Mouse (Mus musculus) midbrain, embryonic 10.5 days (tissue): ENCODE results near the gene Smyd3. TPM values are rescaled to one million over a fixed set of nuclear protein-coding genes. Genes with fewer than 3 reads are reported as not detected.
"Not testable (repeated sequence)": the region's sequence is repeated elsewhere in the genome, so short reads cannot be mapped to it uniquely, and the experiment has no call there.

Experiments
- DNase-seq: peaks from one replicate; pipeline ENCODE4 v3.0.0-alpha.2; 2017; ENCODE audit warnings: low spot score
- H3K27ac ChIP-seq: fragments of 300-500 bp; sonication (generic); replicated peaks from 2 replicates; pipeline ENCODE4 v1.5.1; 2016; ENCODE audit warnings: mild to moderate bottlenecking
- H3K27me3 ChIP-seq: fragments of 300-500 bp; sonication (generic); 2 replicates; pipeline ENCODE4 v1.6.1; 2016; ENCODE audit warnings: low read depth, mild to moderate bottlenecking; ENCODE audit not compliant: poor library complexity, severe bottlenecking
- H3K36me3 ChIP-seq: fragments of 300-500 bp; sonication (generic); 2 replicates; pipeline ENCODE4 v1.6.1; 2016; ENCODE audit warnings: mild to moderate bottlenecking, moderate library complexity
- H3K4me1 ChIP-seq: fragments of 300-500 bp; sonication (generic); 2 replicates; pipeline ENCODE4 v1.6.1; 2016
- H3K4me3 ChIP-seq: fragments of 300-500 bp; sonication (generic); 2 replicates; pipeline ENCODE4 v1.5.1; 2016; ENCODE audit warnings: mild to moderate bottlenecking, moderate library complexity
- H3K9me3 ChIP-seq: fragments of 300-500 bp; sonication (generic); replicated peaks from 2 replicates; pipeline ENCODE4 v1.6.1; 2016; ENCODE audit warnings: mild to moderate bottlenecking
- WGBS: fragments of 180-500 bp; shearing (Covaris S2); methylation state at CpG from one replicate; pipeline ENCODE4 v1.1.7; 2016; 5-methylcytosine and 5-hydroxymethylcytosine counted together
- polyA plus RNA-seq: library from polyadenylated mRNA; unstranded; fragments of >200 nt; fragmentation: Nextera tagmentation; extraction: Ambion mirVana; gene quantifications from 2 replicates; pipeline ENCODE4 v1.2.1, GENCODE M21; 2016

The Smyd3 gene
- polyA plus RNA-seq, 1 experiment from 2014 or later: 15.3 TPM

DNA sequence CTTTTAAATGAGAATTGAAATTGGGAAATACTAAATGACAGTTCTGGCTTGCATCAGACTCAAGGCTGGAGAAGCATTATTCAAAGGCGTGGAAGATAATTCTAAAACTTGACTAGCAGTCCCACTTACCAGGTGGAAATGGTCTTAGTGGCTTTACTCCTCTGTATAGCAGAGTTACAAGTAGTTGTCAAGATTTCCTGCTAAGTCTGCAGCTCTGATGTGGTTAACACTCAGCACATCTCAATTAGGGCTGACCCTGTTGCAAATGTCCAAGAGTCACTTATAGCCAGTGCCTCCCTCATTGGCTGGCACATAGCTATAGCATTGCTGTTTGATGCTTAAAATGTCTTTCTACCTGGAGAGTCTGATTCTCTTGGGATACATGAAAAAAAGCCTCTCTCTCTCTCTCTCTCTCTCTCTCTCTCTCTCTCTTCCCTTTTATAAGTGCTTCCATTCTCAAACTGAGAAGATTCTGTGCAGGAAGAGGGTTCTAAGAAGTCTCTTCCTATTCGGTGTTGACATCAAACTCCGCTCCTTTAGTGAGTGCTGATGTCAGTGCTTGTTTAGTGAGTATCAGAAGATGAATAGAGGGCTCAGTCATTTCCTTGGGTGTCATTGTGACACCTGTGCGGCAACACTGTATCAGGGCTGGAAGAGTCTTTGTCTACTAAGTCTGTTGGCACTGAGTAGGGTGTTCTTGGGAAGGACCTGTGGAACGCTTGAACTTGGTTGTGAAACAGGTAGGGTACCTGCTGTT is 31.3 kb upstream of the Smyd3 start:
- Histone ChIP-seq H3K9me3 (no peaks in the 10 kb centered on the region), H3K4me3 (no peak overlapping the region), H3K36me3 (no peaks in the 10 kb centered on the region), H3K27ac (no peak overlapping the region), H3K4me1 (peaks cover 32% of the 10 kb centered on the region), H3K27me3 (no peaks in the 10 kb centered on the region)
- WGBS: 93% methylated on average over 5 of the region's 5 CpGs
- no peak for DNase-seq

DNA sequence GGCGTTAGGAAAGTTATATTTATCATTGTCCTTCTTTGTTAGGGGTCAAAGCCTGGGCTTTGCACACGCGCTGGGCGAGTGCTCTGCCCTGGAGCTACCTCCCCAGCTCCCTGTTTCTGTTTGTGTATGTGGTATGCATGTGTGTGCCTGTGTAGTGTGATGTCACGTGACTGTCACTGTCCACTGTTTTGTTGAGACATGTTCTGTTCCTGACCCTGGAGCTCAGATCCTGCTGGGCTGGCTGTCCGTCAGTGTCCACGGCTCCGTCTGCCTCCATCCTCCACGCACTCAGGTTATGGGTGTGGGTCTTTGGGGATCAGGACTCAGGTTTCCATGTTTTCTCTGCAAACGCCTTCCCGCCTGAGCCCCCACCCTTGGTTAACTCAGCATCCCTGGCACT is 30.4 kb upstream of the Smyd3 start:
- Histone ChIP-seq H3K27me3 (no peaks in the 10 kb centered on the region), H3K36me3 (no peaks in the 10 kb centered on the region), H3K27ac (no peak overlapping the region), H3K9me3 (no peaks in the 10 kb centered on the region), H3K4me3 (no peak overlapping the region), H3K4me1 (peaks cover 32% of the 10 kb centered on the region)
- 77% methylated on average over 11 of the region's 11 CpGs for WGBS
- DNase-seq: no peak

DNA sequence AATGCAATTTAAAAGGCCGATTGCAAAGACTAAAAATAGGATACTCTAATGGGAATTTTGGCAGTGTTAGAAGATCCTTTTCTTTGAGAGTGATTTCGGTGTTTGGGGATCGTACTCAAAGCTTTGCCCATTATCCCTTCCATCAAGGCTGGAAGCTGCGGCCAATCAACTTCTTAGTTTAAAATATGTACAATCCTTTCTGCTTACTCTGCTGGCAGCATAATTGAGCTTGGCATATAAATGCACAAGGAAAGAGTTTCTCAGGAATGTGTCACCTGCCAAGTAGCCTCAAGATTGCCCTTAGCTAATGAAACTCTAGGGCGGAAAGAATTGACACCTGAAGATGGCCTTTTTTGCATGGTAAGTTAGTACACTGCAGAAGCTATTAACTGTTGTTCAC is 29.3 kb upstream of the Smyd3 start:
- peaks cover 6% of the 10 kb centered on the region; the same call in 1 of the 2 replicates for H3K36me3 ChIP-seq
- no peaks in the 10 kb centered on the region for H3K27me3 ChIP-seq
- no peak for DNase-seq
- 25% methylated on average over 5 of the region's 5 CpGs for WGBS
- no peaks in the 10 kb centered on the region for H3K9me3 ChIP-seq
- peak overlapping the region; percentile 92 for H3K27ac ChIP-seq
- H3K4me3 ChIP-seq: peak overlapping the region; percentile 87
- peaks cover 26% of the 10 kb centered on the region for H3K4me1 ChIP-seq

DNA sequence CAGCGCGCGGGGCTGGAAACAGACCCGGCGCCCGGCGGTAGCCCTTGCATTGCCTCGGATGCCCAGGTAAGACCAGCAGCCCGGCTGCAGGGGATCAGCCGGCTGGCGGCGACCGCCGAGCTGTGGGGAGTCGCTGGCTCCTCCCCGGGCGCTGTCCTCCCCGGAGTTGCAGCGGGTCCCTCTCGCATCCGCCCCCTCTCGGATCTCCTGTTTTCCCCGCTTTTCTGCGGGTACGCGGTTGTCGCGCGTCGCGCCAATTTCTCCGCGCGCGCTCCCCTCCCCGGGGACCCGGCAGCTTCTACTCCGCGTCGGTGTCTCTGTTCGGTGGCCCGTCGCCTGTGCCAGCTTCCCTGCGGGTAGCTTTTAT is 28.7 kb upstream of the Smyd3 start:
- Histone ChIP-seq H3K27ac (peak overlapping the region; percentile 92), H3K9me3 (no peaks in the 10 kb centered on the region), H3K4me3 (peak overlapping the region; percentile 87), H3K27me3 (no peaks in the 10 kb centered on the region), H3K36me3 (peaks cover 6% of the 10 kb centered on the region; the same call in 1 of the 2 replicates), H3K4me1 (peaks cover 26% of the 10 kb centered on the region)
- WGBS: under 1% methylated on average over 44 of the region's 44 CpGs
- no peak for DNase-seq

DNA sequence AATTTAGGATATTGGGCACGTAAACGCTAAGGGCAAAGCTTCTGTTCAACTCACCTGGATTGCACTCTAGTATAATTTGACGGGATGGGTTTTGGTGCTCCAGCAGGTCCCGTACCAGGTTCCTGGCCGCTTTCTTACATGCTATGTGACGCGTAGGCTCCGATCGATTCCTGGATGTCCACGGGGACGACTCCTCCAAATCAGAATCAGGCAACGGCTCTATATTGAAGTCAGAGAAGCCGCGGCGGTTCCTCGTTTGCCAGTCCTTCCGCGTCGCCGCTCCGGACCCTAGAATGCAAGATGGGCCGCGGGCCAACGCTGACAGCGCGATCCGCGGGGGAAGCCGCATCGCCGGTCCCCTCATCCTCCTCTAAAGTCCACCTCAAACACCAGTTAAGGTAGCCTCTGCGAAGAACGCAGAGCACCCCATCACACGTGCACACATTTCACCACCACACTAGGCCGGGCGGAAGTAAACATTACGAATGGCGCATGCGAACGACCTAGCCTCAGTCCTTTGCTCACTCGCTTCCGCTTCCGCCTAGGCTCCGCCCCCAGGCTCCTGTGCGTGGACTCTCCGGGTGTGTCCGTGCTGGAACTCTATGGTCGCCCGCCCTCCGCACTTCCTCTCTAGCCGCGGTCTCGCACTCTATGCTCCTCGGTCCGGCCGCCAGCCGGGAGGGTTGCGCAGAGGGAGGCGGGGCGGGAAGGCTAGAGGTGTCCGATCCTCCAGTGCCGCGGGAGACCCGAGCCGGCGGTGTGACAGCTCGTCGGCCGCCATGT is 28.1 kb upstream of the Smyd3 start, which contains the start of the genes Tfb2m and Cnst:
Gene Tfb2m, minus strand, starts transcription at position 500 of the 783 bp plus-strand sequence.
Gene Cnst, plus strand, starts transcription at position 603 of the 783 bp plus-strand sequence.
- Histone ChIP-seq H3K4me3 (peak within 1 kb of the TSS; percentile 87), H3K4me1 (peaks cover 26% of the 10 kb centered on the region), H3K27ac (peak within 1 kb of the TSS; percentile 92)
- not testable (repeated sequence) for H3K9me3 ChIP-seq, H3K27me3 ChIP-seq, H3K36me3 ChIP-seq
- DNase-seq: peak; percentile 99
- WGBS: under 1% methylated on average over 69 of the region's 69 CpGs

DNA sequence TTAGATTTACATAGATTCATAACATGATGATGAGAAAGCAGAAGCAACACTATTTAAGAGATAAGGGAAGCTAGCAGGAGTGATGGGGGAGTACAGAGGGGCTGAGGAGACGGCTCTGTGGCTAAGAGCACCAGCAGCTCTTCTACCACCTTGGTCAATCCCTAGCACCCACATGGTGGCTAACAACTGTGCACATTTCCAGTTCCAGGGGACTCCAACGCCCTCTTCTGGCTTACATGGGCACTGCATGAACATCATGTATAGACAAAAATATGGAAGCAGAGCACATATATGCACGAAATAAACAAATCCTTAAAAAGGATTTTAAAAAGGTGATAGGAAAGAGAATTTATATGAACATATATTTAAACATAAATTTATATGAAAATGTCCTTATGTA is 23.7 kb upstream of the Smyd3 start:
- DNase-seq: no peak
- Histone ChIP-seq H3K36me3 (peaks cover 24% of the 10 kb centered on the region), H3K9me3 (no peaks in the 10 kb centered on the region), H3K27me3 (no peaks in the 10 kb centered on the region), H3K27ac (no peak overlapping the region), H3K4me1 (peaks cover 10% of the 10 kb centered on the region), H3K4me3 (no peak overlapping the region)
- WGBS: 61% methylated on average over 3 of the region's 3 CpGs

DNA sequence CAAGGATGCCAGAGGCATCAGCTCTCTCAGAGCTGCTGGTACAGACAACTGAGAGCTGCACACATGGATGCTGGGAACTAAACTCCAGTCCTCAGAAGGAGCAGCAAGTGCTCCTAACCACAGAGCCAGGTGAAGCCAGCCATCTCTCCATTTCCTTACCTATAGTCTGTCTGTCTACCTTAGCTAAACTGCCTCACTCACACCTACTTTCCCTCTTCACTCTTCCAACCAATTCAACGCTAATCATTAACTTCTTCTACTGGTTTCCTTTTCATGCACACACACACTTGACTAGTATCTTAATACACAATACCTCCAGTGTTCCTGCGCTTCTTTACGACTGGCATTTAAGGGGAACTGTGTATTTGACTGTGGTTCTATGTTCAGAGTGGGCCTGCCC is 22.0 kb upstream of the Smyd3 start:
- no peak overlapping the region for H3K4me3 ChIP-seq
- 94% methylated on average over 3 of the region's 3 CpGs for WGBS
- H3K27me3 ChIP-seq: no peaks in the 10 kb centered on the region
- no peak overlapping the region for H3K27ac ChIP-seq
- peaks cover 36% of the 10 kb centered on the region for H3K36me3 ChIP-seq
- no peaks in the 10 kb centered on the region for H3K9me3 ChIP-seq
- H3K4me1 ChIP-seq: peaks cover 2% of the 10 kb centered on the region
- no peak for DNase-seq

DNA sequence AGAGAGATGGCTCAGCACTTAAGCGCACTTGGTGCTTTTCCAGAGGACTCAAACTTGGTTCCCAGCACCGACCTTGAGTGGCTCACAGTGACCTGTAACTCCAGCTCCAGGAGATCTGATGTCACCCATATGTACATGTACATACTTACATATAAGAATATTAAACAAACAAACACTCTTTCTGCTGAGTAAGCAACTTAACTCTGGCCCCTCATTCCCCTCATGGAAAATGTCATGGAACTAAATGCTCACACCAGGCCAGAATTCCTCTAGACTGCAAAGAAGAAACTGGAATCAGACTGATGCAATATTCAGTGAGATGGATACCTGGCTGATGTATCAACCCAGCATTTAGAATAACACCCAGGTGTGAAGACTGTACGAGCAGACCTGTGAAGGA is 21.2 kb upstream of the Smyd3 start:
- Histone ChIP-seq H3K4me1 (no peaks in the 10 kb centered on the region), H3K9me3 (no peaks in the 10 kb centered on the region), H3K27ac (no peak overlapping the region), H3K4me3 (no peak overlapping the region), H3K27me3 (no peaks in the 10 kb centered on the region), H3K36me3 (peaks cover 43% of the 10 kb centered on the region)
- DNase-seq: no peak
- 93% methylated on average over 3 of the region's 3 CpGs for WGBS

DNA sequence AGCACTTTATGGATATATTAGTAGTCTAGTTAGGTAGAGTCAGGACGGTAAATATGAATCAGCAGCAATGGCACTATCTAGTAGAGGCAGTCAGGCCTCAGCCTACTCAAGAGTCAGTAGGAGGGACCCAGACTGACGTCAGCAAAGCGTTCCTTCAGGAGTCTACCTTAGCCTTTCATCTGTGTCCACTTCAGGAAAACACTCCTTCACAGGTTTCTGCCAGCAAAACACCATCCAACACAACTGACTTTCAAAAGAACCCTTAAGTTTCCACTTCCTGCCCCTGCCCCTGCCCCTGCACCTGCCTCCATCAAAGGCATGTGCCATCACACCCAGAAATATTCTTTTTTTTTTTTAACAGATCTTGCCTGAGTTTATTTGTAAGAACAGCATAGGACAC is 2.1 kb upstream of the Smyd3 start:
- H3K27ac ChIP-seq: no peak overlapping the region
- H3K4me3 ChIP-seq: no peak overlapping the region
- H3K27me3 ChIP-seq: no peaks in the 10 kb centered on the region
- no peaks in the 10 kb centered on the region for H3K36me3 ChIP-seq
- peaks cover 15% of the 10 kb centered on the region for H3K4me1 ChIP-seq
- no peaks in the 10 kb centered on the region for H3K9me3 ChIP-seq
- no peak for DNase-seq
- WGBS: 94% methylated on average over 3 of the region's 3 CpGs

DNA sequence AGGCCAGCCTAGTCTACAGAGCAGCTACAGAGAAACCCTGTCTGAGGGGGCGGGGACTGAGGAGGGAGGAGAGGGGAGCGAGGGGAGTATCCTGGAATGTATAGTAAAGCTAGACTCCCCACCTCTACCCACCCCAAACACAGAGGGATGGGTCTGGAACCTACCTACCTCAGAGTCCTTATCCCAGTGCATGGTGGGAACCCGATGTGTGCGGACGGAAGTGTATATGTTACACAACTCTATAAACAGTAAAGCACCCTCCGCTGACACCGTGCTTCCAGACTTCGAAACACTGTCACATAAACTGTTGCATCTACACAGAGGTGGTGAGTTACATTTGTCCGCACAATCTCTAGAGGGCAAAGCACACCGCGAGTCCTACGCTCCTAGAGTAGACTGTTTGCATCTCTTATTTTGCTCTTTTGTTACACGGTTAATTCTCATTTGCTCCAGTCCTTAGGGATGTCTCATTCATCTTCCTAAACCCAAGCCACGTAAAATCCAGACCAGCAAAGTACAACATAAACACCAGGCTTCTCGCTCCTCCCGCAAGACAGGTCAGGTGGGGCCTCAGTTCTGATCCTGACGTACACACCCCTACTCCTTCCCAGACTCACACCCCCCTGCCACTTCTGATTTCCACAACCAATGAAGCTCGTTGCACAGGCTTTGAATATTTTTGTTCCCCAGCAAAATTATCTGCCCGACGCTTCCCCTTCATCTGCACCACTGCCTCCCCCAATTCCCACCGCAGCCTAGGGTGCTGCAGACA is 714 bp downstream of the Smyd3 start:
- Histone ChIP-seq H3K4me3 (peak overlapping the region; percentile 84), H3K9me3 (no peaks in the 10 kb centered on the region), H3K36me3 (no peaks in the 10 kb centered on the region), H3K4me1 (peaks cover 19% of the 10 kb centered on the region), H3K27me3 (no peaks in the 10 kb centered on the region), H3K27ac (peak overlapping the region; percentile 82)
- WGBS: under 1% methylated on average over 21 of the region's 21 CpGs
- DNase-seq: peak; percentile 22

DNA sequence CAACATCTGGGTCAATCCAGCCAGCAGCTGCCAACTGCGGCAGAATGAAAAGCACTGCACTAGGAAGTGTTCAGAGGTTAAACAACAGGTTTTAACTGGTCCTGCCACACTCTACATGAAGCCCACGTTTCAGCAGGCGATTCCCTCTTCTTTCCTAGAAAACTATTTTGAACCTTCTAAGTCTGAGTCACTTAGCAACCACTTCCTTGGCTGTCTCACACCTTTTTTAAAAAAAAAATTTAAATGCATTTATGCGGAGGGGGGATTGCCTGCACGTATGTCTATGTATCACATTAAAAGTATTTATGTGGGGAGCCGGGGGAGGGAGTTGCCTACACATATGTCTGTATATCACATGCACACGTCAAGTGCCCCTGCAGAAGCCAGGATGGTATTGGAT is 5.9 kb downstream of the Smyd3 start:
- Histone ChIP-seq H3K36me3 (no peaks in the 10 kb centered on the region), H3K27ac (no peak overlapping the region), H3K4me3 (no peak overlapping the region), H3K4me1 (peaks cover 11% of the 10 kb centered on the region), H3K9me3 (no peaks in the 10 kb centered on the region), H3K27me3 (no peaks in the 10 kb centered on the region)
- WGBS: 87% methylated on average over 7 of the region's 7 CpGs
- DNase-seq: no peak

DNA sequence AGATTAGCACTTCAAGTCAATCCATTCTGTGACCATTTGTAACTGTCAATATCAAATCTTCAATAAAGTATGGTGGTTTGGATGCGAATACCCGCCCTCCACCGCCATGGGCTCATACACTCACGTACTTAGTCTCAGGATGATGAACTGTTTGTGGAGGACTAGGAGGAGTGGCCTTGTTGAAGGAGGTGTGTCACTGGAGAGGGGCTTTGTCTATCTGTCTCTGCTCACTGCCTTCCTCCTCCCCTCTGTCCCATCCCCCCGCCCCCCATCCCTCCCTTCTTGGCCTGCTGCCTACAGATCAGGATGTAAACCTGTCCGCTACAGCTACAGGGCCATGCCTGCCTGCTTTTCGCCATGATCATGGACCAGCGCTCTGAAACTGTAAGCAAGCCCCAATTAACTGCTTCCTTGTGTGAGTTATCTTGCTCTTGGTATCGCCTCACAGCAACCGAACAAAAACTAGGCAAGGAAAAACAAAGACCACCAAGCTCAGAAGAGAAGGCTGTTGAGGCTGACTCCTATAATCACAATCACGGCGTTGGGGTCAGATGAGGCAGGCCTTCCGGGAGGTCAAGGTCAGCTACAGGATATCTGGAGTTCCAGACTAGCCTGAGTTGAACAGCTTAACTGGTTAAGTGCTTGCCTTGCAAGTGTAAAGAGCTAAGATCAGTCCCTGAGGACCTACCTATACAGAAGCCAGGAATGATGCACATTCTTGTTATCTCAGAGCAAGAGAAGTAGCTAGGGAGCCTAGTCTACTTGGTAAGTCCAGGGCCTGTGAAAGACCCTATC is 7.1 kb downstream of the Smyd3 start:
- no peaks in the 10 kb centered on the region for H3K9me3 ChIP-seq
- no peaks in the 10 kb centered on the region for H3K27me3 ChIP-seq
- 92% methylated on average over 13 of the region's 13 CpGs for WGBS
- no peak for DNase-seq
- no peaks in the 10 kb centered on the region for H3K36me3 ChIP-seq
- H3K4me1 ChIP-seq: peaks cover 5% of the 10 kb centered on the region; the same call in 1 of the 2 replicates
- no peak overlapping the region for H3K27ac ChIP-seq
- no peak overlapping the region for H3K4me3 ChIP-seq
